Mouse (Mus musculus): Measurements from ENCODE around the gene Fam155a. TPM values are rescaled to one million over a fixed set of nuclear protein-coding genes. Genes with fewer than 3 reads are reported as not detected.
A peak's percentile ranks its signal among the peaks of the same experiment; 100 is the strongest.
"Not testable (repeated sequence)": the region's sequence is repeated elsewhere in the genome, so short reads cannot be mapped to it uniquely, and the experiment has no call there.

The Fam155a gene
- polyA plus RNA-seq, 1 experiment from 2014 or later = 0.96 TPM

DNA sequence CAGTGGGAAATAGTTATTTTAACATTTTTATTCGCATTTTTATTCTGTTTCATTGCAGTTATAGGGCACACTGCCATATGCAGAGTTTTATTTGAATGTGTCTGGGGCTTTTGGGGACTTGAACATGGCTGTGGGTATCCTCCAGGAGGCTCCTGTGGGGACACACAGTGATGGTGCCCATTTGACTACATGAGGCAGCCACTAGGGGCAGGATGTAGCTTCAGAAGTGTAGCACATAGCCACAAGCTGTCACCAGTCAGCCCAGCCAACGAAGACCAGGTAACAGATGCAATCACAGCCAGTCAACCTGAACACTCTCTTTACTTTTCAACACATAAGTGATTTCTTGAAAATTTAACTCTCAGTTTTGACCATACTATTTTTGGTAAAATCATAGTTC is 377.7 kb downstream of the Fam155a start:
- Histone ChIP-seq H3K9ac (ENCODE audit: low read depth, low read length) (no peak overlapping the region), H3K4me1 (replicated peaks; ENCODE audit: control insufficient read depth, insufficient read depth, low read length) (no peaks in the 10 kb centered on the region), H3K9me3 (ENCODE audit: control insufficient read depth) (no peaks in the 10 kb centered on the region), H3K4me2 (replicated peaks; ENCODE audit: low read depth) (no peak overlapping the region), H3K36me3 (ENCODE audit: control insufficient read depth, insufficient read depth) (no peaks in the 10 kb centered on the region), H3K4me3 (ENCODE audit: low read depth, low read length) (no peak overlapping the region), H3K27me3 (replicated peaks; ENCODE audit: control insufficient read depth, insufficient read depth, low read length) (no peaks in the 10 kb centered on the region), H3K27ac (ENCODE audit: low read depth, low read length) (no peak overlapping the region)
- TF ChIP-seq CTCF (IDR thresholded peaks at IDR 0.05; ENCODE audit: low read depth) = peak; percentile 25; the same call in 1 of the 2 replicates
- no peak for ATAC-seq
- 45% methylated on average over 2 of the region's 2 CpGs for WGBS

- H3K4me2 ChIP-seq (replicated peaks; ENCODE audit: low read depth); H3K36me3 ChIP-seq (ENCODE audit: control insufficient read depth, insufficient read depth); H3K27ac ChIP-seq (ENCODE audit: low read depth, low read length); H3K9ac ChIP-seq (ENCODE audit: low read depth, low read length); H3K27me3 ChIP-seq (replicated peaks; ENCODE audit: control insufficient read depth, insufficient read depth, low read length); H3K4me1 ChIP-seq (replicated peaks; ENCODE audit: control insufficient read depth, insufficient read depth, low read length); ATAC-seq; H3K4me3 ChIP-seq (ENCODE audit: low read depth, low read length); H3K9me3 ChIP-seq (ENCODE audit: control insufficient read depth): not testable (repeated sequence)
- WGBS = 84% methylated on average over 2 of the region's 2 CpGs
Observed at GRCm38 (mm10) chr8:9390229-9390628, 380.7 kb downstream of the Fam155a start.

DNA sequence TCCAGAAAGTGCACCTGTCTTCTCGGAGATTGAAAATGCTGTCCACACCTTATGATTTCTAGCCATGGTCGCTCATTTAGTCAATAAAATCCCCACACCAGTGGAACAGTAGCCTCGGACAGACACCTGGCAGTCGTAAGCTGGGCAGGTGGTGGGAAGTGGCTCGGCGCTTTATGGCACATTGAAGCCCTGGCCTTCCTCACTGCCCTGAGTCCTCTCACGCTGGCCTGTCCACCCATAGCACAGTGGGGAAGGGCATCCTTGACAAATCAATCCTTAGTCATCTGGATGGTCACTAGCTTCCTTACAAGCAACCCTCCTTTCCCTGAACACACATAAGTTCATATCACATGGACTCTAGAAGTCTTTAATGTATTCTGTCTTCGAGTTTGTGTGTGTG is 401.8 kb downstream of the Fam155a start:
- no peaks in the 10 kb centered on the region for H3K36me3 ChIP-seq (ENCODE audit: control insufficient read depth, insufficient read depth)
- no peak overlapping the region for H3K4me3 ChIP-seq (ENCODE audit: low read depth, low read length)
- H3K9ac ChIP-seq (ENCODE audit: low read depth, low read length) = no peak overlapping the region
- no peaks in the 10 kb centered on the region for H3K27me3 ChIP-seq (replicated peaks; ENCODE audit: control insufficient read depth, insufficient read depth, low read length)
- TF ChIP-seq CTCF (IDR thresholded peaks at IDR 0.05; ENCODE audit: low read depth) = no peak
- H3K4me1 ChIP-seq (replicated peaks; ENCODE audit: control insufficient read depth, insufficient read depth, low read length) = no peaks in the 10 kb centered on the region
- no peak overlapping the region for H3K4me2 ChIP-seq (replicated peaks; ENCODE audit: low read depth)
- 78% methylated on average over 8 of the region's 8 CpGs for WGBS
- H3K27ac ChIP-seq (ENCODE audit: low read depth, low read length) = no peak overlapping the region
- H3K9me3 ChIP-seq (ENCODE audit: control insufficient read depth) = no peaks in the 10 kb centered on the region
- no peak for ATAC-seq

GRCm38 (mm10) chr8:9367721-9368120 is 403.2 kb downstream of the Fam155a start:
- Histone ChIP-seq H3K9me3 (ENCODE audit: control insufficient read depth) (no peaks in the 10 kb centered on the region), H3K27me3 (replicated peaks; ENCODE audit: control insufficient read depth, insufficient read depth, low read length) (no peaks in the 10 kb centered on the region), H3K9ac (ENCODE audit: low read depth, low read length) (no peak overlapping the region), H3K4me1 (replicated peaks; ENCODE audit: control insufficient read depth, insufficient read depth, low read length) (no peaks in the 10 kb centered on the region), H3K4me3 (ENCODE audit: low read depth, low read length) (no peak overlapping the region), H3K36me3 (ENCODE audit: control insufficient read depth, insufficient read depth) (no peaks in the 10 kb centered on the region), H3K27ac (ENCODE audit: low read depth, low read length) (no peak overlapping the region), H3K4me2 (replicated peaks; ENCODE audit: low read depth) (no peak overlapping the region)
- WGBS = 57% methylated on average over 6 of the region's 6 CpGs
- no peak for TF ChIP-seq CTCF (IDR thresholded peaks at IDR 0.05; ENCODE audit: low read depth)
- no peak for ATAC-seq

GRCm38 (mm10) chr8:9365381-9365780 is 405.6 kb downstream of the Fam155a start:
- H3K9ac ChIP-seq (ENCODE audit: low read depth, low read length) = no peak overlapping the region
- H3K4me3 ChIP-seq (ENCODE audit: low read depth, low read length) = no peak overlapping the region
- no peaks in the 10 kb centered on the region for H3K36me3 ChIP-seq (ENCODE audit: control insufficient read depth, insufficient read depth)
- H3K4me1 ChIP-seq (replicated peaks; ENCODE audit: control insufficient read depth, insufficient read depth, low read length) = no peaks in the 10 kb centered on the region
- H3K27me3 ChIP-seq (replicated peaks; ENCODE audit: control insufficient read depth, insufficient read depth, low read length) = no peaks in the 10 kb centered on the region
- no peak overlapping the region for H3K4me2 ChIP-seq (replicated peaks; ENCODE audit: low read depth)
- H3K9me3 ChIP-seq (ENCODE audit: control insufficient read depth) = no peaks in the 10 kb centered on the region
- WGBS = 71% methylated on average over 1 of the region's 1 CpGs
- no peak for TF ChIP-seq CTCF (IDR thresholded peaks at IDR 0.05; ENCODE audit: low read depth)
- no peak overlapping the region for H3K27ac ChIP-seq (ENCODE audit: low read depth, low read length)
- no peak for ATAC-seq

DNA sequence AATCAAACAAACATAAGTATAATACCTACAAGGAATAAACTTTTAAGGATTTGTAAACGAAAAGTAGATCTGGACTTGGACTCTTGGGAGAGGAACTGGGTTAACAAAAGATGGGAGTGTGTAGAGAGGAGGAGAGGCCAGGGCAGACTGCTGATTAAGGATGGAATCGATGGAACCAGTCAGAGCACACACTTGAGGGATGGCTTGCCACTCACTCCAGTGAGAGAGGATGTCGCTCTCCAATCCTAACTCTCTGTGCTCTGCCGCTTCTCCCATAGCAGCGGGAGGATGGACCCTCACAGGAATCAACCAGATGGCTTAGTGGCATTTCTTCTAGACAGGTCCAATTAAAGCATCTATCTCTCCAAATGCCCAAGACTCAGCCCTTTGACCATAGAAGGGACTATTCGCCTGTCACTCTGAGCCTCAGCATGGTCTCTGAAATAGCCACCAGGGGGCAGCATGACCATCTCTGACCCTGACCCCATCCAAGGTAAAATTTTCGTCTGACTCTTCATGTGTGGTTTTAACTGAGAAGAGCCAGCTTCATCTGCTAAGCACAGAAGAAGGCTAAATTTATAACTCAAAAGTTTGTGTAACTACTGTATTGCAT is 422.3 kb downstream of the Fam155a start:
- Histone ChIP-seq H3K27ac (ENCODE audit: low read depth, low read length) (no peak overlapping the region), H3K4me2 (replicated peaks; ENCODE audit: low read depth) (no peak overlapping the region), H3K27me3 (replicated peaks; ENCODE audit: control insufficient read depth, insufficient read depth, low read length) (no peaks in the 10 kb centered on the region), H3K9ac (ENCODE audit: low read depth, low read length) (no peak overlapping the region), H3K4me1 (replicated peaks; ENCODE audit: control insufficient read depth, insufficient read depth, low read length) (no peaks in the 10 kb centered on the region), H3K9me3 (ENCODE audit: control insufficient read depth) (no peaks in the 10 kb centered on the region), H3K36me3 (ENCODE audit: control insufficient read depth, insufficient read depth) (no peaks in the 10 kb centered on the region), H3K4me3 (ENCODE audit: low read depth, low read length) (no peak overlapping the region)
- peak; percentile 75 for TF ChIP-seq CTCF (IDR thresholded peaks at IDR 0.05; ENCODE audit: low read depth)
- ATAC-seq = no peak
- WGBS = 50% methylated on average over 7 of the region's 7 CpGs

DNA sequence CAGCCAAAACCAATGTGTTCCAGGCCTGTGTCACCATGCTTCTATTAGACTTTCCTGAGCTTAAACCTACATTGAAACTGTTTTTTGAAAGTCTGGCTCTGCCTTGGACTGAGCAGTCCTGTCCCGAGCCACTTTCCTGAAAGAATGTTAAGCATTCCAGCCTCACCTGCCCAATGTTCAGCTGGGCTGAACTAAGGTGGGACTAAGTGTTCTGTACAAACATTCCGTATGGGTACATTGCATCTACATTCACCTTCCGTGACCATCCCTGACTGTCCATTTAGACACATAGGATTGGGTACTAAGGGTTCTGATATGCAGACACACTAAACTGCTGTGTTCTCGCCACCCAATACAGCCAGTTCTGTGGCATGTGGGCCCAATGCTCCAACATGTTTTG is 423.8 kb downstream of the Fam155a start:
- ATAC-seq = no peak
- Histone ChIP-seq H3K9me3 (ENCODE audit: control insufficient read depth) (no peaks in the 10 kb centered on the region), H3K27me3 (replicated peaks; ENCODE audit: control insufficient read depth, insufficient read depth, low read length) (no peaks in the 10 kb centered on the region), H3K4me1 (replicated peaks; ENCODE audit: control insufficient read depth, insufficient read depth, low read length) (no peaks in the 10 kb centered on the region), H3K9ac (ENCODE audit: low read depth, low read length) (no peak overlapping the region), H3K4me2 (replicated peaks; ENCODE audit: low read depth) (no peak overlapping the region), H3K36me3 (ENCODE audit: control insufficient read depth, insufficient read depth) (no peaks in the 10 kb centered on the region), H3K4me3 (ENCODE audit: low read depth, low read length) (no peak overlapping the region), H3K27ac (ENCODE audit: low read depth, low read length) (no peak overlapping the region)
- TF ChIP-seq CTCF (IDR thresholded peaks at IDR 0.05; ENCODE audit: low read depth) = no peak
- 70% methylated on average over 4 of the region's 4 CpGs for WGBS

Data from intestine, postnatal 0 days (tissue).